Mouse (Mus musculus): Measurements from ENCODE around the gene Padi1. TPM values are rescaled to one million over a fixed set of nuclear protein-coding genes. Genes with fewer than 3 reads are reported as not detected.

The Padi1 gene
- total RNA-seq, 1 experiment from 2014 or later, result 0.30 TPM

DNA sequence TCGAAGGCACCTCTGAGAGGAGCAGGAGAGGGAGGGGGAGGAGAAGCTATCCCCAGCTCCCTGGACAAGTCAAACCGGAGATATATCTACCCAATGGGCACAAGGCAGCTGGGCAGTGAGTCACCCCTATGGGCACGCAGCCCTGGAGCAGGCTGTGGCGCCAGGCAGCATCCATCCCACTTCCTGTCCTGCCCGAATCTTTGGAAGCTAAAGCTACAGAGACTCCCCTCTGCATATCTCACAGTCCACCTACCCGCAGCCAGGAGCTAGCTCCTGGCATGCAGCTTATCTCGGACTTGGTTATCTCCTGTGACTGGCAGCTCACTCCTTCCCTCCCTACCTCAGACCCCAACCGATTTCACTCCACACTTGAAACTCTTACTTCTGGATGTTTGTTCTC, 36.5 kb downstream of the Padi1 start:
- ATAC-seq (replicated peaks in 1 of 2; ENCODE audit: insufficient read depth in 1 of 2, low FRiP score in 2 of 2, low TSS enrichment in 1 of 2, low read depth in 1 of 2, poor library complexity in 2 of 2, severe bottlenecking in 2 of 2), result no peak

- ATAC-seq (replicated peaks in 1 of 2; ENCODE audit: insufficient read depth in 1 of 2, low FRiP score in 2 of 2, low TSS enrichment in 1 of 2, low read depth in 1 of 2, poor library complexity in 2 of 2, severe bottlenecking in 2 of 2), result no peak
These were observed 41.0 kb downstream of the Padi1 start for GRCm38 (mm10) chr4:140804601-140805000.

DNA sequence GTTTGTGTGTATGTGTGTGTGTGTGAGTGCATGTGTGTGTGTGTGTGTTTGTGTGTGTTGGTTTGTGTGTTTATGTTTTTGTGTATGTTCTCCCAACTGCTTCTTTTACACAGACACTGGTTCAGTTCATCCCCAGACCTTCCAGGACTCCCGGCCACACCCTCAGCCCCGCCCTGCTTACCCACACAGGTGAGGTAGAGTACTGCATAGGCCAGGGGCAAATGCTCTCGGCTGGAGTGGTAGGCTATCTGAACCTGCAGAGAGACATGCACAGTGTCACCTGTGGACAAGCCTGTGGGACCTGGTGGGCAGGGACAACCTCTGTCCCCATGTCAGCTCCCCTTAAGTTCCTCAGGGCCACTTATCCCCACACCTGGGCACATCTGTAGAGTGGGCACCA, 44.2 kb downstream of the Padi1 start:
- no peak for ATAC-seq (replicated peaks in 1 of 2; ENCODE audit: insufficient read depth in 1 of 2, low FRiP score in 2 of 2, low TSS enrichment in 1 of 2, low read depth in 1 of 2, poor library complexity in 2 of 2, severe bottlenecking in 2 of 2)

DNA sequence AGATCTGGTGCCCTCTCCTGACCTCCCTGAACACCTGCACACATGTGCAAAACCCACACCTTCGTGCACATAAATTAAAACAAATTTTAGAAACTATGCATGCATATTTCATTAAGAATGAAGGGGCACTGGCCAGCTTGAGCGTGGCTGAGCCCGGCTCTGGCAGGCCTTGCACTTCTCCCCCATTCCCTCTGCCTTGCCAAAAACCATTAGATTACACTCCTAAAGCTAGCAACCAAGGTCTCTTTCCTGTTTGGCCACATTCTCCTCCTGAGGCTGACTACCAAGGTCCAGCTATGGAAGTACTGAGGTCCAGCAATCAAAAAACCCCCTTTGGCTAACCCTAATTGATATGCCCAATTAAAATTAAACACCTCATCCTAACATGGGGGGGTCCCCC, 48.8 kb downstream of the Padi1 start:
- no peak for ATAC-seq (replicated peaks in 1 of 2; ENCODE audit: insufficient read depth in 1 of 2, low FRiP score in 2 of 2, low TSS enrichment in 1 of 2, low read depth in 1 of 2, poor library complexity in 2 of 2, severe bottlenecking in 2 of 2)

DNA sequence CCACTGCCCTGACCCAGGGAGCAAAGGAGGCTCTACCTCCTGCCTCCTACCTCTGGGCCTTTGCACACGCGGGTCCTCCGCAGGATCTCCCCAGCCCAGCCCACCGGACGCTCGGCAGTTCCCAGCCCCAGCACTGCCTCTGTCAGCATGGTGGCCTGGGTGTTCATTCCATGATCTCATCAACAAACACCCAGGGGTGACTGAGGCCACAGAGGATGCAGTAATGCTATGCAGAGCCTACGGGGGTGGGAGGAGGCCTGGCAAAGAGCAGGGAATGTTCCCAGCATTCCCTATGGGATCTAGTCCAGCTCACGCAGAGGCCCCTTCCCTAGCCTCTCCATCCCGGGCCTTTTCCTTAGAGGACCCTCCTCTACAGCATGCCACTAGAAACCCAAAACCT, 50.9 kb downstream of the Padi1 start:
- no peak for ATAC-seq (replicated peaks in 1 of 2; ENCODE audit: insufficient read depth in 1 of 2, low FRiP score in 2 of 2, low TSS enrichment in 1 of 2, low read depth in 1 of 2, poor library complexity in 2 of 2, severe bottlenecking in 2 of 2)

GRCm38 (mm10) chr4:140793795-140794194, 51.8 kb downstream of the Padi1 start:
- no peak for ATAC-seq (replicated peaks in 1 of 2; ENCODE audit: insufficient read depth in 1 of 2, low FRiP score in 2 of 2, low TSS enrichment in 1 of 2, low read depth in 1 of 2, poor library complexity in 2 of 2, severe bottlenecking in 2 of 2)

DNA sequence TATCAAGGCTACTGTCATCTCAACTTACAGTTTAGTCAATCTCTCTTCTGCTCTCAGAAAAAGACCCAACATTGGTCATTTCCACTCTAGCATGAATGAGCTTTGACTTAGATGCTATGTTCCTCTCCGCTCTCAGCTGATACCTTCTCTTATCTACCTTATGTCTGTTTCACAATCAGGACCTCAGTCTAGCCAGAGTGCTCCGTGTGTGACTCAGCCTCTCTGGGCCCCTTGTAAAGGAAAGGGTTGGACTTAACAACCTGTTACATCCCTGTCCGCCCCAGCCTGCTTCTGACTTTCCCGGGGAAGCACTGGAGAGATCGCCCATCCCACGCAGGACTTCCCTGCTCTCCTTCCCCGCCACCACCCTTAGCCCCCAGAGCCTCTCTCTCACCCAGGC, 53.0 kb downstream of the Padi1 start:
- ATAC-seq (replicated peaks in 1 of 2; ENCODE audit: insufficient read depth in 1 of 2, low FRiP score in 2 of 2, low TSS enrichment in 1 of 2, low read depth in 1 of 2, poor library complexity in 2 of 2, severe bottlenecking in 2 of 2), result no peak

GRCm38 (mm10) chr4:140791071-140791470, 54.5 kb downstream of the Padi1 start:
- no peak for ATAC-seq (replicated peaks in 1 of 2; ENCODE audit: insufficient read depth in 1 of 2, low FRiP score in 2 of 2, low TSS enrichment in 1 of 2, low read depth in 1 of 2, poor library complexity in 2 of 2, severe bottlenecking in 2 of 2)

DNA sequence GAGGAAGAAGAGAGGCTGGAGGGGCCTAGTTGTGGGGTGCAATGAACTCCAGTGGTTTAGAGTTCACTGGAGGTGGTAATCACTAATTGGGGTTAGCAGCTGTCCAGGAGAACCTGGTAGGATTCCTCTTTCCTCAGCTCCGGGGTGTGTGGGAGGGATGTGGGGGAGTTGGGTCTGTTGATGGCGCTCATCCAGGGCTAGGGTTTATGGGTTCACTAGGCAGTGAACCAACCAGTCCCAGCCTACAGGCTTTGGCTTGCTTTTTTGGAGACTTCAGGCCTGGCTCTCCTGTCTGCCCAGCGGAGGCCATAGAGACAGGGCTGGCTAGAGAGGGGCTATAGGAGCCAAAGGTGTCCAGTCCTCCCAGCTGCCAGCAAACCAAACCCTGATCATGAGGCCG, 55.6 kb downstream of the Padi1 start:
- no peak for ATAC-seq (replicated peaks in 1 of 2; ENCODE audit: insufficient read depth in 1 of 2, low FRiP score in 2 of 2, low TSS enrichment in 1 of 2, low read depth in 1 of 2, poor library complexity in 2 of 2, severe bottlenecking in 2 of 2)

DNA sequence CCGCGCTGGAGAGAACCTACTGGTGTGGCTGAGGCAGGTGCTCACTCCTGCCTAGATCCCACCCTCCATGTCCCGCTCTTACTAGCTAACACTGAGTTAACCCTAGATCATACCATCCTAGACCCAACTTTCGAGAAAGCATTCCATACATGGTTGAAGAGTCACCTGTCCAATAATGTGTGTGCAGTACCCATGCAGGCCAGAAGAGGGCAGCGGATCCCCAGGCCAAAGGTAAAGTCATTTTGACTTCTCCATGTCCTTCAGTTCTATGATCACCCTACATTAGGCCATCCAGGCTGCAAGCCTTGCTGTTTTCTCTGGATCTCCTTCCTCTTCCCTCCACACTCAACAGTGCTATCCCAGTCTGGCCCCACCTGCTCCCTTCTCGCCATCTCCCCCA, 56.6 kb downstream of the Padi1 start:
- peak in 1 of 2 experiments; percentile 46; a peak in 2 of 4 replicates for ATAC-seq (replicated peaks in 1 of 2; ENCODE audit: insufficient read depth in 1 of 2, low FRiP score in 2 of 2, low TSS enrichment in 1 of 2, low read depth in 1 of 2, poor library complexity in 2 of 2, severe bottlenecking in 2 of 2)

- ATAC-seq (replicated peaks in 1 of 2; ENCODE audit: insufficient read depth in 1 of 2, low FRiP score in 2 of 2, low TSS enrichment in 1 of 2, low read depth in 1 of 2, poor library complexity in 2 of 2, severe bottlenecking in 2 of 2), result peak in 1 of 2 experiments; percentile 11; a peak in 2 of 4 replicates
These were observed 57.3 kb downstream of the Padi1 start for GRCm38 (mm10) chr4:140788264-140788663.

GRCm38 (mm10) chr4:140787414-140787813, 58.2 kb downstream of the Padi1 start:
- peak; percentile 74 to 75 for ATAC-seq (replicated peaks in 1 of 2; ENCODE audit: insufficient read depth in 1 of 2, low FRiP score in 2 of 2, low TSS enrichment in 1 of 2, low read depth in 1 of 2, poor library complexity in 2 of 2, severe bottlenecking in 2 of 2)

- ATAC-seq (replicated peaks in 1 of 2; ENCODE audit: insufficient read depth in 1 of 2, low FRiP score in 2 of 2, low TSS enrichment in 1 of 2, low read depth in 1 of 2, poor library complexity in 2 of 2, severe bottlenecking in 2 of 2), result no peak
These were observed 60.4 kb downstream of the Padi1 start for GRCm38 (mm10) chr4:140785217-140785616.

- no peak for ATAC-seq (replicated peaks in 1 of 2; ENCODE audit: insufficient read depth in 1 of 2, low FRiP score in 2 of 2, low TSS enrichment in 1 of 2, low read depth in 1 of 2, poor library complexity in 2 of 2, severe bottlenecking in 2 of 2)
These were observed 61.2 kb downstream of the Padi1 start for GRCm38 (mm10) chr4:140784292-140784945.

DNA sequence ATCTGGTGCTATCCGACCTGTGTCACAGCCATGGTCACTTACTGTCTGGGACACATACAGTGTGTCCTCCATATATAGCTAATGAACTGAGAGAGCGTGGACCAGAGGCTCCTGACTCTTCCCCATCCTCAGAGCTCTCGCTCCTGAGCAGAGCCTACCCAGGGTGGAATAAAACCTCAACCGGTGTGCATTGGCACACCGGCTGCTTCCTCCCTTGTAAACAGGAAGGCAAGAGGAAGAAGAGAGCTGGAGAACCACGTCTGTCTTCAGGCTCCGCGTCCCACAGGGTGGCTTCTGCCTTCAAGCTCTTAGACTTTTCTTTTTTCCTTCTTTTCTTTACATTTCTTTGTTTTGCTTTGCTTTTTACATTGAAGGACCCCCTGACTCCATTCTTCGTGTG, 62.8 kb downstream of the Padi1 start:
- ATAC-seq (replicated peaks in 1 of 2; ENCODE audit: insufficient read depth in 1 of 2, low FRiP score in 2 of 2, low TSS enrichment in 1 of 2, low read depth in 1 of 2, poor library complexity in 2 of 2, severe bottlenecking in 2 of 2), result no peak; a peak in 1 of 4 replicates

DNA sequence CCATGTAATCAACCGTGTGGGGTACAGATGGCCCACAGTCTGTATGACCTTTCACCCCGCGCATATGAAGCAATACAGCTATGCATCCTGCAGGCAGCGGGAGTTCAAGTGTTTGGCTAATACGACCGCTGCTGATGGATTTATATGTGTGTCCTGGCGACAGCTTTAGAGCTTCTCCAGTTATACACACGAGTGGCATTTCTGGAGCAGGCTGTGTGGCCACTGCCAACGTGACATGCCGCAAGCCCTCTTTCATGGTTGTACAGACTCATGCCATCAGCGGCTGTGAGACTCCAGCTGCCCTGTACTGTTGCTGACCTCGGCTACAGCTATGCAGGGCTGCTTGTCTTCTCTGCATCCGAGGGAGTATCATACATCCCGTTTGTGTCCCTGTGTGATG, 65.1 kb downstream of the Padi1 start:
- no peak for ATAC-seq (replicated peaks in 1 of 2; ENCODE audit: insufficient read depth in 1 of 2, low FRiP score in 2 of 2, low TSS enrichment in 1 of 2, low read depth in 1 of 2, poor library complexity in 2 of 2, severe bottlenecking in 2 of 2)

GRCm38 (mm10) chr4:140779803-140780397, 65.7 kb downstream of the Padi1 start:
- ATAC-seq (replicated peaks in 1 of 2; ENCODE audit: insufficient read depth in 1 of 2, low FRiP score in 2 of 2, low TSS enrichment in 1 of 2, low read depth in 1 of 2, poor library complexity in 2 of 2, severe bottlenecking in 2 of 2), result no peak

DNA sequence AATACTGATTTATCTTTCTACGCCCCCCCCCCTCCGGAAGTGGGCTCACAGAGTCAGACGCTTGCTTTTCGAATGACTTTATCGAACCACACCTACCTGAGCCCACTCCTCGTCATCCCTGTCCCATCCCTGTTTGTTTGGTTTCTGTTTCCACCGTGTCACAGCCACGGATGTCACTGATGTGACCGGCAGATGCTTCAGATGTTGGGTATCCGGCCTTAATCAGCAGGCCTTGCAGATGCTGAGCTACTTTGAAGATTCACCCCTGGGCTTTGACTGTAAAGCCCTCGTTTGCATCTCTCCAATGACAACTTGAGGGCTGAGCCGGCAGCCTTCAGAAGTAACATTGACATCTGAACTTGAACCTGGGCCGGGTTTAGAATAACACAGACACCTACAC, 69.0 kb downstream of the Padi1 start:
- no peak for ATAC-seq (replicated peaks in 1 of 2; ENCODE audit: insufficient read depth in 1 of 2, low FRiP score in 2 of 2, low TSS enrichment in 1 of 2, low read depth in 1 of 2, poor library complexity in 2 of 2, severe bottlenecking in 2 of 2)

- no peak for ATAC-seq (replicated peaks in 1 of 2; ENCODE audit: insufficient read depth in 1 of 2, low FRiP score in 2 of 2, low TSS enrichment in 1 of 2, low read depth in 1 of 2, poor library complexity in 2 of 2, severe bottlenecking in 2 of 2)
These were observed 69.7 kb downstream of the Padi1 start for GRCm38 (mm10) chr4:140775876-140776275.
